Mouse (Mus musculus): ENCODE results near the gene Asic1.

Asic1 gene

DNA sequence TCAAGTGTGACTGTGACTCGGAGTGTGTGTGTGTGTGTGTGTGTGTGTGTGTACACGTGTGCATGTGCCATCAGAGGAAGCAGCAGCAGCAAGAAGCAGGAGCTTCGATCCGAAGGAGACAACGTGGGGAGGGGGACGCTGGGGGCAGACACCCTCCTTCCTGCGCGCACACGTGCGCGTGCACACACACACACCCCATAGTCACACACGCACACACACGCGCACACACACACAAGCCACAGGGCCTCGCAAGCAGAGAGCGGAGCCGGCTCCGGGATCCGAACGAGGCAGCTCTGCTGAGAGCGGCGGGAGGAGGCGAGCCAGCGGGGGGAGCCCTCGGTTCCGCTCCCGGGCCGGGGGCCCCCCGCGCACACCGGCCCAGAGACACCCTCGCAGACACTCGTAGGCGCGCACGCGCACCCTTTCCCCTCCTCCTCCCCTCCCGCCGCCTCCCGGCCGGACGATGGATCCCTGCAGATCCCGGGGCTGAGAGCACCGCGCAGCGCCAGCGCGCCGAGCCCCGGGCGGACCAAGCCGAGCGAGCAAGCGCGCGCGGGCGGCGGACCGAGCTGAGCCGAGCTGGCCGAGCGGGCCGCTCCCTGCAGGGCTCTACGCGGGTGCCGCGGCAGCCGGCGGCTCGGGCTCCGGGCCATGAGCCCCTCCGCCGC is at the start of gene Asic1:
Gene Asic1 (plus strand): TSS at position 215 of the 668 bp plus-strand sequence.
- DNase-seq (ENCODE audit: low read depth, low spot score), result peak; percentile 67

DNA sequence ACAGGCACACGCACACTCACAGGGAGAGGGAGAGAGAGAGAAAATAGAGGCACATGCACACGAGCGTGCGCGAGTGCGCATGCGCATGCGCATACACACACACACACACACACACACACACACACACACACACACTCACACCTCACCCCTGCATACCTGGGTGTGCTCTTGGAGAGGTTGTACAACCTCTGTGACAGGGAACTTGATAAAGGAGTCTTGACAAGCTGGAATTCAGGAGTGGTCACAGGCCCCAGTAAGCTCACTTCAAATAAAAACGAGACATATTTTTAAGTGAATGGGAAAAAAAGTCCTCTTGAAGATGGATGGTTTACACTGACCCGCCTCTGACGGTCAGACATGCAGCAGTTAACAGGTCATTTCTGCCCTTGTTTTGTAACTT is 48.1 kb upstream of the Asic1 start:
- no peak for DNase-seq (ENCODE audit: low read depth, low spot score)

- DNase-seq (ENCODE audit: low read depth, low spot score), result peak; percentile 73
These were observed 38.5 kb upstream of the Asic1 start for GRCm38 (mm10) chr15:99631618-99632017.

DNA sequence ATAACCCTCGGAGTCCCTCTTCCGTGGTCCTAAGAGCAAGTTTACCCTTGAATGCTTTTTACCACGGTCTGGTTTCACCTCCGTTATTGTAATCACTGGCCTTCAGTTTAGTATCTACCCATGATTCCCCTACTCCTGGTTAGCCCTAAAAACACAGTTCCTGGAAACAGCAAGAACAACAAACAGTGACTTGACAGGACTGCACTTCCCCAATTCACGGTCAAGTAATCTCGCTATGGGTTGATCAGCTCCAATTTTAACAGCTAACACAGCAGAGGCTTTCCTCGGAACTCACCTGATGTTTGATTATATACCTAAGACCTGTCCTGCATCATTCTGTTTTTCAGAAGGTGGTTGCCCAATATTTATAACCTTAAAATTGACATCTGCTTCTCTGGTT is 35.5 kb upstream of the Asic1 start:
- DNase-seq (ENCODE audit: low read depth, low spot score), result no peak

DNA sequence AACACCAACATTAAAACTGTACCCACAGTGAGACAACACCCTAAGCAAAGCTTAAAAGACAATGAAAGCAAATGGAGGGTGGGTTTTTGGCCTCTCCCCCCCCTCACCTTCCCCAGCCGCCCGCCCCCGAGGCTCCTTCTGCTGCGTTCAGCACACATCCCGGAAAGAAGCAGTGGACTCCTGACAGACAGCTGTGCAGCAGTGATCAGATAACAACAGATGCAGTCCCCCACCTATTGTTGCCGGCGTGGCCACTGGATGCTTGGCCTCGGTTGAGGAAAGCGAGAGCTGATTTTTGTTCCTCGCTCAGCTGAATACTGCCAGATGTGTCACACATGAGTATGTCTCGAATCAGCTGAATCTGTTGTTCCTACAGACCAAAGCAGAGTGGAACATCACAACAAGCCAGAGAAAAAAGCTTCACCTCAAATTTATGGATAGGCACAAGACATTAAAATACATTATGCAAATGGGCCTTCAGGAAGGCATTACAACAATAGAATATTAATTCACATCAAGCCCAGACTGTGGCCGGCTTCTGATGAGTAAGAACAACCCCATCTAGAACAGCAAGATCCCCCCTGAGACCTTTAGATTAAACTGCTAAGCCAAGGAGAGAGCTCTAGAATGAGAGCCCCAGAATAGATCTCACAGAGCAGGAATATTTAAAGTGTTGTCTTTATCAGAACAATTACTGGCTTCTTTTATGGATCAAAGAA is 32.6 kb upstream of the Asic1 start:
- no peak for DNase-seq (ENCODE audit: low read depth, low spot score)

DNA sequence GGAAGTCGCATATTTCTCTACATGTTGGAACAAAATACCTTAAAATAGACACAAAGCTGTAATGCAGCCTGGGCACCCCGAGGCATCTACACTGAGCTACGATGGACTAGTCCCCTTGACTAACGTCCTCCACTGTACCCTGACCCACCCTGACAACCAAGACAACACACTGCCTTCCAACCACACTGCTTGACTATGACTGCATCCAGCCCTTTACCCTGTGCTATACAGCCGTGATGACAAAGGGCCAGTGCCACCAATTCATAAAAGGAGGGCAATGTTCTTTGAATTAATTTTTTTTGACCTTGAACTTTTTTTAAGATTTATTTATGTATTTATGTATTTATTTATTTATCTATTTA is 32.1 kb upstream of the Asic1 start:
- no peak for DNase-seq (ENCODE audit: low read depth, low spot score)

- DNase-seq (ENCODE audit: low read depth, low spot score), result no peak
These were observed 27.5 kb upstream of the Asic1 start for GRCm38 (mm10) chr15:99642622-99643021.

GRCm38 (mm10) chr15:99643832-99644231 is 26.3 kb upstream of the Asic1 start:
- DNase-seq (ENCODE audit: low read depth, low spot score), result no peak

- no peak for DNase-seq (ENCODE audit: low read depth, low spot score)
These were observed 25.4 kb upstream of the Asic1 start for GRCm38 (mm10) chr15:99644776-99645175.

DNA sequence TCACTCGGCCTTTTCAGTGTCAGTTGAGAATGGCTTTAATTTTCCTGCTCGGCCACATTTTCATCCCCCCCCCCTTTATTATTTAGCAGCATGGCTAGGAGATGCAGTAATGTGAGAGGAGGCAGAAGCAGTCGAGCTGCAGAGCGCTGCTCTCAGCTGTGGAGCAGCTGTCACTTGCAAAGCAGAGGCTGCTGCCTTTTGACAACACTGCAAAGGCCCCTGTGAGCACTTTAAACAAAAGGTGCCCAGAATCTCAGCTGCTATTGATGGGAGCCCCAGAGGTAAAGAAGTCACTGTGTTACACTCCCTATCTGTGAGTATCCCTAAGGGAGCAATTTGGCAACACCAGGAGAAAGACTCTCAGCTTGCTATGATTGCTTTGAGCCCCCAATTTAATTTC is 21.8 kb upstream of the Asic1 start:
- no peak for DNase-seq (ENCODE audit: low read depth, low spot score)

GRCm38 (mm10) chr15:99649067-99649761 is 21.0 kb upstream of the Asic1 start:
- no peak for DNase-seq (ENCODE audit: low read depth, low spot score)

DNA sequence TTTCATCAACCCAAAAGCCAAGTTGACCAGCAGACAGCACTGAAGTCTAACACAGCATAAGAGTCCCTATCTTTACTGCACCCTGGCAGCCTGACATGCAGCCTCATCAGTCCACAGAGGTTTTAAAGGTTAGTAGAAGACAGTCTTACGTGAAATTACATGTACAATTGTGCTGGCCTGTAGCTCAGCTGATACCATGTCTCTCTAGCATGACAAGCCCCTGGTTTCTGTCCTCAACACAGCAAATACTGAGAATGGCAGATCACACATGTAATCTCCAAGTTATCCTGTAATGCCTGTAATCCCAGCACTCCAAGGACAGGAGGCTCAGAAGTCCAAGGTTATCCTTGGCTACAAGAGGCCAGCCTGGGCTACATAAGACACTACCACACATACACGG is 19.9 kb upstream of the Asic1 start:
- no peak for DNase-seq (ENCODE audit: low read depth, low spot score)

DNA sequence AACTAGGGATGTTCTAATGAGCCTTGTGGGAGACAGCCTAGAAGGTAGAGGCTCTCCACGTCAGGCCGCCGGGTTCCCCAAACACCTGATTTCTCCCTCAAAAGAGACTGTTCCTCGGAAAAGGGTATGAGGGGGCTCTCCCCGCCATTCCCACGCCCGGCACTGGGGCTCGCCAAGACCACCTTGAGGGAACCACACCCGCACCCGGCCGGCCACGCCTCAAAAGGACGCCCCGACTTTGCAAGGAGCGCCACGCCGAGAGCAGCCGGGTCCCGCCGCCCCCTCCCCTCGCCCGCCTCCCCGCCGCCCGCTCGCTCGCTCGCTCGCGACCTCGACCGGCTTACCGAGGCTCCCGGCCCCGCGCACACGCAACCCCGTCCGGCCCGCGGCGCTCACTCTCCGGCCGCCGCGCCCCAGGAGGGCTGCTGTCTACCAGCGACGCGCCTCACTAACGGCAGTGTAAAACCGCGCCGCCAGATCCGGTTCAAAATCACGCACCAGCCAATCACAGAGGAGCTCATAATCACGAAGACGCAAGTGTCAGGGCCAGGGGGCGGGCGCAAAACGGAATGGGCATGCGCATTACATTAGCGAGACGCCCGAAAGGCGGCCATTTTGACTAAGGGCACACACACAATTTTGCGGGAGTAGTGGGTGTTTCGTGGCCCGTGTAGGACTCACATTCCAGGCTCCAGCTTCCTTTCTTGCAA is 18.9 kb upstream of the Asic1 start, which contains the start of gene Racgap1:
Gene Racgap1 (minus strand): TSS at position 494 of the 710 bp plus-strand sequence.
- DNase-seq (ENCODE audit: low read depth, low spot score), result peak; percentile 98

DNA sequence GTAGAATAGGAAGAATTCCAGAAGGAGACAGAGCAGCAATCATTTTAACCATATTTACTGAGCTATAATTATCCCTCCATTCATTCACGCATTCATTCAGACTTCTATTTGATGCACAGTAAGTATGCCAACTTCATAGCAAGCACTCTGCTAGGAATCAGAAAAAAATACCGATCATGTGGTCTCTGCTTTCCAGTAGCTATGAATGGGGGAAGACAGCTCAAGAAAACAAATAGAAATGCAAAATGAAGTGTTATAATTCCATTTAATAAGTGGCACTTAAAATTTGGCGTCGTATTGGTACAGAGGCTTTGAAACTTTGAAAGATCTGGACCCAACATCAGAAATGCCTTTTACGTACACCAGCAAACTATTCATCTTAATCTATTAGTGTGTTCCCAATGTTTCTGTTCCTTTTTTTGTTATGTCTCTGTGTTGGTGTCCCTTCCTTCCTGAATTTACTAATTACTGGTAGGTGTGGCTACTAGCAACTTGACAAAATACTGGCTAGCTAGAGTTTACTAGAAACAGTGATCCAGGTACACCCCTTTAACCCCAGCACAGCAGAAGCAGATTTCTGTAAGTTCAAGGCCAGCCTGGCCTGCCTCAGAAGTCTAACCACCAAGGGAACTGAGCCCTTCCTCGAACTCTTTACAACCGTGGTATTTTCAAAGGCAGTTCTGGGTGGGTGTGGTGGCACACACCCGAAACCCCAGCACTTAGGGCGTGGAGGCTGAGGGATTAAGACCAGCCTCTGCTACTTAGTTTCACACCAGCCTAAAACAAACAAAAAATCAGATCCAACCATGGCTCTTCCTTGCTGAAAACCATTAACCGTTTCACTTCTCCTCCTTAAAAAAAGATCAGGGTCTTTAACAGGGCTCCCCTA is 17.9 kb upstream of the Asic1 start:
- peak; percentile 72 for DNase-seq (ENCODE audit: low read depth, low spot score)

DNA sequence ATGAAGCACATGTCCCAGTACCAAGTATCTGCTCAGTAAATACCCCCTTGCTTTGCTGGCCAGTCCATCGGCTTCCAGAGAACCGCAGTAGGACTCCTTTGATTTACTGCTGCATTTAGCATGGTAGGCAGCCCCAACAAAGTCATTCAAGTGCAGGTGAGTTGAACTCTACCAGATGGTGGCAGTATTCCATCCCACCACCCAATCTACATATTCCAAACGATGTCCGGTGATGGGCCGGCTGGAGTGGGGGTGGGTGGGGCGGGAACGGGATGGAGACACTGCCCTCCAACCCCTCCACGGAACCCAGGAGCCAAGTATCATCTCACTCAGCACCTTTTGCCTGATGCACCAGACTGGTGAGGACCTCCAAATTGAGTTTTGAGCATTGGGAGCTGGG is 16.9 kb upstream of the Asic1 start:
- DNase-seq (ENCODE audit: low read depth, low spot score), result peak; percentile 88

GRCm38 (mm10) chr15:99653876-99654275 is 16.3 kb upstream of the Asic1 start:
- peak; percentile 70 for DNase-seq (ENCODE audit: low read depth, low spot score)

GRCm38 (mm10) chr15:99655956-99656355 is 14.2 kb upstream of the Asic1 start:
- DNase-seq (ENCODE audit: low read depth, low spot score), result no peak

GRCm38 (mm10) chr15:99658437-99658836 is 11.7 kb upstream of the Asic1 start:
- DNase-seq (ENCODE audit: low read depth, low spot score), result peak; percentile 64

DNA sequence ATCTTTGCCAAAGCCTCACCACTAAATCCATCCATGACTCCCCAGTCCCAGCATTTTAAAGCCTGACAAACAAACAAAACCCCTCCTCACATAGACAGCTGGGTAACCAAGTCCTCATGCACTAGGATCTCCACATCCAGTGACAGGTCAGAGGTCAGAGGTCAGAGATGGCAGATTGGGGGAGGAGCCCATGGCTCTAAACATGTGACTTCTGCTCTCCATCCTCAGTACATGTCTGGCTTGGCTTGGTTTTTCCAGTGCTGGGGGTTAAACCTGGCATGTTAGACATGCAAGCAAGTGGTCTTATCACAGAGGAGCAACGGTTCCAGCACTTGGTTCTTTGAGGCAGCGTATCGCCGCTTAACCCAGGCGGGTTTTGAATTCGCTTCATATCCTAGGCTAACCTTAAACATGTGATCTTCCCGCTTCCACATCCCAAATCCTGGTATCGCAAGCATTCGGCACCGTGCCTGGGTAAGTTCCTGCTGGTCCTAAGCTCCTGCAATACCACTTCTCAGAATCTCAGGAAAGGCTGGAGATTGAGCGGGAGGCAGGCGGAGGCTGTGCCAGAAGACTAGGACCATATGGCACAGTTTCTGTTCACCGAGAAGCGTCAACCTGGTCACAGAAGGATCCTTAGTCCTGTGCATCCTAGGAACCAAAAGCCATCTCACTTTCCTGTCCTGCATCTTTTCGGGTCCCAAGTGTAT is 8.9 kb upstream of the Asic1 start:
- peak; percentile 63 for DNase-seq (ENCODE audit: low read depth, low spot score)

- DNase-seq (ENCODE audit: low read depth, low spot score), result peak; percentile 33
These were observed 7.8 kb upstream of the Asic1 start for GRCm38 (mm10) chr15:99662371-99662770.

Data from R1 (cell line).